Mouse (Mus musculus): ENCODE data around the gene Retreg1. TPM values are rescaled to one million over a fixed set of nuclear protein-coding genes. Genes with fewer than 3 reads are reported as not detected.

Retreg1 gene
- polyA plus RNA-seq, 1 experiment, result 32.8 TPM

DNA sequence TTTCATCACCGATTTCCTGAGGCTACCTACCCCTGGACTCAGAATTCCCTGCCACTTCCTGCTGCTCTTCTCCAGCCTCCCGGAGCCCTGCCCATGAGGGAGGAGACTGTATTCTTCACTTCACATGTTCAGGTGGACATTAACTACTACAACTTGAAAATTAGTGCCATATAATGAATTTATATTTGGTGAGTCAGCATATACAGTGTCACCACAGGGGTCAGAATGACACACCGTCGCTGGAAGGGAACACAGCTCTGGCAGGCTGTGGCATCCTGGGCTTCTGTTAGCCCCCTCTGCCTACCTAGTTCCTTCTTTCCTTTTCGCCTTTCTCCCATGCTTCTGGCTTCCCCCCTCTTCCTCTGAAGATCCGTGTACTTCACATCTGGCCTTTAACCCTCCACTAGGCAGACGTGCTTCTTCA lies 90.7 kb downstream of the Retreg1 start:
- Histone ChIP-seq H3K36me3 (ENCODE audit: control insufficient read depth, insufficient read depth) (no peaks in the 10 kb centered on the region), H3K4me2 (ENCODE audit: low read depth) (peak overlapping the region; percentile 93), H3K27me3 (ENCODE audit: control insufficient read depth, insufficient read depth, insufficient read length) (no peaks in the 10 kb centered on the region), H3K4me3 (peak overlapping the region; percentile 7), H3ac (ENCODE audit: control insufficient read depth, insufficient read length) (no peak overlapping the region), H3K79me2 (ENCODE audit: control insufficient read depth, insufficient read depth) (peaks cover 68% of the 10 kb centered on the region)
- no peak for TF ChIP-seq POLR2A (IDR thresholded peaks at IDR 0.05; ENCODE audit: insufficient read length, low read depth)
- TF ChIP-seq SRF (IDR thresholded peaks at IDR 0.05; ENCODE audit: control insufficient read depth, insufficient read length, low read depth), result no peak
- no peak for TF ChIP-seq CEBPB (IDR thresholded peaks at IDR 0.05; ENCODE audit: insufficient read depth, poor library complexity, severe bottlenecking)
- no peak for TF ChIP-seq MYOD1 (IDR thresholded peaks at IDR 0.05; ENCODE audit: control insufficient read depth in 1 of 3, insufficient read length in 2 of 3, low read depth in 2 of 3)
- no peak for TF ChIP-seq MAX (IDR thresholded peaks at IDR 0.05; ENCODE audit: low read depth)
- TF ChIP-seq POLR2AphosphoS2 (IDR thresholded peaks at IDR 0.05; ENCODE audit: insufficient read length, low read depth), result no peak
- no peak for TF ChIP-seq MYOG (IDR thresholded peaks at IDR 0.05; ENCODE audit: control insufficient read depth in 1 of 3, insufficient read depth in 1 of 3, insufficient read length in 2 of 3, low read depth in 2 of 3)
- no peak for TF ChIP-seq TCF3 (IDR thresholded peaks at IDR 0.05; ENCODE audit: insufficient read length, low read depth)

DNA sequence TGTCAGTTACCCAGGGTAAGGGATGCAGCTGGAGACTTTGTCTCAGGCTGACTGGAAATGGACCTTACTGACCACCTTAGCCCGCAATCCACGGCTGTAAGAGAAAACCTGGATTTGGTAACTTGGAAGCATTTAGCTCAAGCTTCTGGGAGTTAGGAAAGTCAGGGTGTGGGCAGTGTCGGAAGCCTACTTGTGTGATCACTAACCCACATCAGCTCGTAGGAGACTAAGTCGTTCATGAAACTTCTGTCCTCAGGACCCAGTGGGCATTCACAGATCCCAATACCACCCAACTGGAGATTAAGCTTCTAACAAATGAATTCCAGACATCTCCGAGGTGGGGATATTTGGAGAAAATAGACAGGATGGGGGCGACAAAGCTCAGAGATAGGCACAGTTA lies 91.4 kb downstream of the Retreg1 start:
- no peak for TF ChIP-seq USF1 (IDR thresholded peaks at IDR 0.05; ENCODE audit: low read depth)
- no peak for TF ChIP-seq MYOG (IDR thresholded peaks at IDR 0.05; ENCODE audit: control insufficient read depth in 1 of 3, insufficient read depth in 1 of 3, insufficient read length in 2 of 3, low read depth in 2 of 3)
- peaks cover 60% of the 10 kb centered on the region for H3K79me2 ChIP-seq (ENCODE audit: control insufficient read depth, insufficient read depth)
- no peaks in the 10 kb centered on the region for H3K36me3 ChIP-seq (ENCODE audit: control insufficient read depth, insufficient read depth)
- H3K27me3 ChIP-seq (ENCODE audit: control insufficient read depth, insufficient read depth, insufficient read length), result no peaks in the 10 kb centered on the region
- H3ac ChIP-seq (ENCODE audit: control insufficient read depth, insufficient read length), result no peak overlapping the region
- no peak overlapping the region for H3K4me3 ChIP-seq
- no peak overlapping the region for H3K4me2 ChIP-seq (ENCODE audit: low read depth)

DNA sequence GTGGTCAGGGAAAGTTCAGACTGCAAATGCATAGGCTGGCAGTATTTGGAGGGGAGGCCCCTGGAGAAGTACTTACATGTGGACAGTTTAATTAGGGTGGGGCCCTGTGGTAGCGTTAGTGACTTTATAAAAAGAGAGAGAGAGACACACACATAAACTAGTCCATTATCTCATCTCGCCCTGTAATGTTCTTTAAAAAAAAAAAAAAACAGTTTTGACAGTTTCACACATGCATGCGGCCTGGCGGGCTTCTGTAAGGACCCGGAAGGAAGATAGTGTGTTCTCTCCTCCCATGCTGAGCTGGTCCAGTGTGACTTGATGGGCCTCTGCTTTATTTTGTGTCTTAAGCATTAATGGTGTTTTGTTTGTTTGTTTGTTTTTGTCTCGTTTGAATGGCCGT lies 95.5 kb downstream of the Retreg1 start:
- no peak overlapping the region for H3K4me2 ChIP-seq (ENCODE audit: low read depth)
- H3K4me3 ChIP-seq, result no peak overlapping the region
- H3ac ChIP-seq (ENCODE audit: control insufficient read depth, insufficient read length), result no peak overlapping the region
- no peak for TF ChIP-seq TCF3 (IDR thresholded peaks at IDR 0.05; ENCODE audit: insufficient read length, low read depth)
- no peak for TF ChIP-seq POLR2A (IDR thresholded peaks at IDR 0.05; ENCODE audit: insufficient read length, low read depth)
- TF ChIP-seq USF1 (IDR thresholded peaks at IDR 0.05; ENCODE audit: low read depth), result no peak
- no peak for TF ChIP-seq CEBPB (IDR thresholded peaks at IDR 0.05; ENCODE audit: insufficient read depth, poor library complexity, severe bottlenecking)
- no peak for TF ChIP-seq E2F4 (IDR thresholded peaks at IDR 0.05; ENCODE audit: insufficient read depth)
- no peak for TF ChIP-seq MAX (IDR thresholded peaks at IDR 0.05; ENCODE audit: low read depth)
- TF ChIP-seq MYOD1 (IDR thresholded peaks at IDR 0.05; ENCODE audit: control insufficient read depth in 1 of 3, insufficient read length in 2 of 3, low read depth in 2 of 3), result no peak
- no peak for TF ChIP-seq REST (IDR thresholded peaks at IDR 0.05; ENCODE audit: insufficient read depth, insufficient read length)
- no peak for TF ChIP-seq POLR2AphosphoS2 (IDR thresholded peaks at IDR 0.05; ENCODE audit: insufficient read length, low read depth)
- no peak for TF ChIP-seq SRF (IDR thresholded peaks at IDR 0.05; ENCODE audit: control insufficient read depth, insufficient read length, low read depth)
- no peak for TF ChIP-seq MYOG (IDR thresholded peaks at IDR 0.05; ENCODE audit: control insufficient read depth in 1 of 3, insufficient read depth in 1 of 3, insufficient read length in 2 of 3, low read depth in 2 of 3)
- no peak for TF ChIP-seq TCF12 (IDR thresholded peaks at IDR 0.05; ENCODE audit: insufficient read depth, poor library complexity, severe bottlenecking)
- H3K36me3 ChIP-seq (ENCODE audit: control insufficient read depth, insufficient read depth), result no peaks in the 10 kb centered on the region
- H3K79me2 ChIP-seq (ENCODE audit: control insufficient read depth, insufficient read depth), result peaks cover 35% of the 10 kb centered on the region
- no peaks in the 10 kb centered on the region for H3K27me3 ChIP-seq (ENCODE audit: control insufficient read depth, insufficient read depth, insufficient read length)

DNA sequence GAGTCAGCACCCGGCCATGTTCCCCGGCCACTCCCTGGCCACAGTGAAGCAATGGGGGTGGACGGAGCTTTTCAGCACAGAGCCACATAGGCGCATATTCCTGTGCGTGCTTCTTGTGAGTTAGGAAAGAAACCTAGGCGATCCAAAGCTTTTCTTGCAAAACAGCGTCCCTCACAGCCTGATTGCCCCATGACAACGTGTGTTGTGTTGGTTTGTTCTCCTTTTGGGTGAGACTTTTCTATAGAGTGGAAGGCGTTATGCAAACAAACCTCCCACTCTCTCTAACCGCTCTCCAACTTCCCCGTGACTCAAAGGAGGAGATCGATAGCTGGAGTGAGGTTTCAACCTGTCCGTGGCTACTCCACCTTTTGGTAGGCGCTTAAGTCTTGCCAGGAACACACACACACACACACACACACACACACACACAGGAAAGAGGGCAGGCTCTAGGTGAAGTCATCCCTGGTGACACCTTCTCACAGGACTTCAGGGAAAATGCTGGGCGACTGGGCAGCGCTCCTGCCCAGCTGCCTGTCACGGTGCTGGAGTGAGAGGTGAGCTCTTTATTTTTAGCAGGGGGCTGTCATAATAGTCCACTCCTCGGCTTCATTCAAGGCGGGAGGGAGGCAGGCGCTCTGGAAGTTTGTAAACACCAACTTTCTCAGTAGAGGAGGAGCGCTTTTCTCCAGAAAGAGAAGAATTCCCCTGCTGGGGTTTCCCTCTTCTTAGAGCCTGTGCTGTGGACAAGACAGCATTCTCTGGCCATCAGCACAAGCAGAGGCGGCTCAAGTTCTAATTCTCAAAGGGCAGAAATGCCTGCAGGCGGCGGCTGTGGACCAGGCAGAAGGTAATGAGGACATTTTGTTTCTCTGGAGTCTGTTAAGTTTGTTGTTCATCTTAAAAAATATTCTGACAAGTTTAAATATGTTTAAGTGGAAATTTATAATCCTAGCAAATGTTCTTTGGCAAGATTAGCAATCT lies 97.7 kb downstream of the Retreg1 start:
- H3K79me2 ChIP-seq (ENCODE audit: control insufficient read depth, insufficient read depth), result peaks cover 18% of the 10 kb centered on the region
- TF ChIP-seq USF1 (IDR thresholded peaks at IDR 0.05; ENCODE audit: low read depth) (no peak), TCF12 (IDR thresholded peaks at IDR 0.05; ENCODE audit: insufficient read depth, poor library complexity, severe bottlenecking) (no peak), MYOG (IDR thresholded peaks at IDR 0.05; ENCODE audit: control insufficient read depth in 1 of 3, insufficient read depth in 1 of 3, insufficient read length in 2 of 3, low read depth in 2 of 3) (no peak), POLR2A (IDR thresholded peaks at IDR 0.05; ENCODE audit: insufficient read length, low read depth) (no peak), CEBPB (IDR thresholded peaks at IDR 0.05; ENCODE audit: insufficient read depth, poor library complexity, severe bottlenecking) (no peak), SRF (IDR thresholded peaks at IDR 0.05; ENCODE audit: control insufficient read depth, insufficient read length, low read depth) (no peak), MYOD1 (IDR thresholded peaks at IDR 0.05; ENCODE audit: control insufficient read depth in 1 of 3, insufficient read length in 2 of 3, low read depth in 2 of 3) (no peak), POLR2AphosphoS2 (IDR thresholded peaks at IDR 0.05; ENCODE audit: insufficient read length, low read depth) (no peak), MAX (IDR thresholded peaks at IDR 0.05; ENCODE audit: low read depth) (no peak)
- H3K36me3 ChIP-seq (ENCODE audit: control insufficient read depth, insufficient read depth), result no peaks in the 10 kb centered on the region
- no peaks in the 10 kb centered on the region for H3K27me3 ChIP-seq (ENCODE audit: control insufficient read depth, insufficient read depth, insufficient read length)
- H3ac ChIP-seq (ENCODE audit: control insufficient read depth, insufficient read length), result no peak overlapping the region
- no peak overlapping the region for H3K4me3 ChIP-seq
- no peak overlapping the region for H3K4me2 ChIP-seq (ENCODE audit: low read depth)

DNA sequence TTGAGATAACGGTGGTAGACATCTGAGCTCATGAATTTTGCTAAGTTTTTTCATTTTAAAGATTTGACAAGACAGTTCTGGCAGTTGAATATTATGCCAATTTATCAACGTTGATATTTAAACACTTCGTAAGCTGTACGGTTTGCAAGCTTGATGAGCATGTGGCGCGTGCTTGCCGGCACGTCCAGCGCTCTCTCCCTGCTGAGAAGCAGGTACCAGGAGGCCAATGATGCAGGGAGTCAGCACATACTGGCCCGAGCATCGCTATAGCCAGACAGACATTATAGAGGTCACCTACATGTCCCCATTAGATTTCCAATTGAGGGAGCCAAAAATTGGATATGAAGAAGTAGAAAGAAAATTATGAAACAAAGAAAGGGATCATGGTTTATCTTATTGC lies 98.5 kb downstream of the Retreg1 start:
- Histone ChIP-seq H3K4me3 (no peak overlapping the region), H3ac (ENCODE audit: control insufficient read depth, insufficient read length) (no peak overlapping the region), H3K27me3 (ENCODE audit: control insufficient read depth, insufficient read depth, insufficient read length) (no peaks in the 10 kb centered on the region), H3K4me2 (ENCODE audit: low read depth) (no peak overlapping the region), H3K79me2 (ENCODE audit: control insufficient read depth, insufficient read depth) (peaks cover 19% of the 10 kb centered on the region), H3K36me3 (ENCODE audit: control insufficient read depth, insufficient read depth) (no peaks in the 10 kb centered on the region)
- TF ChIP-seq SRF (IDR thresholded peaks at IDR 0.05; ENCODE audit: control insufficient read depth, insufficient read length, low read depth), result no peak
- no peak for TF ChIP-seq MAX (IDR thresholded peaks at IDR 0.05; ENCODE audit: low read depth)
- no peak for TF ChIP-seq TCF12 (IDR thresholded peaks at IDR 0.05; ENCODE audit: insufficient read depth, poor library complexity, severe bottlenecking)

Measured in myocyte (in vitro differentiated cells).